In the genomic region with DNA sequence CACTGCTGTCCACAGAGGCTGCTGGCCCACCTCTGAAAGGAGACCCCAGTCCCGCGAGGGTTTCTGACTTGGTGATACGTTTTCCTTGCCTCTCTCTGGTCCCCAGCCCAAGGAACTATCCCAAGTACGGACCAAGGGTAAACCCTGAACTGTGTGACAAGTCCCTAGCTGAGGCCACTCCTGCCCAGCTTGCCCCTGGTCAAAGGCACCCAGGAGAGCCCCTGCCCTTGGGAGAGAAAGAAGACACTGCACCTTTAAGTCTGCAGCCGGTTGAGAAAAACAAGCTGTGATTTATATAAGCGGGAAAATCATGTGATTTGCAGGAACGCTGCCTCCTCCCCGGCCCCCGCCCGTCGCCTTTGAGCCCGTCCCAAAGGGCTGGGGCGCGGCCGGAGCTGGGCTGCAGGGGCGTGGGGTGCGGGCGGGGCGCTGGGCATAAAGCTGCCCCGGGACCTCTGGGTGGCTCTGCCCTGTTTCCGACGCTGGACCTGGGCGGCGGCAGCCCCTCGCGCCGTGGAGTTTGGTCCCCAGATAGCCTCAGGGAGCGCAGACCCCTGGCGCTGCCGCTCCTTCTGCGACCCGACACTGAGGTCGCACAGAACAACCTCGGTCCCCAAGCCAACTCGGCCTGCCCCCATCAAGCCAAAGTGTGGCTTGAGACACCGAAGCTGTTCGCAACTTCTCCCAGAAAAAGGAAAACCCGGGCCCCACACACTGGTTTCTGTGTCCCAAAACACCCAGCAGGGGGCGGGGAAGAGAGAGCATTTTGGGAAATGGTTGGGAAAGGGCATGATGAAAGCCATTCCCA, we compare ENCODE assay signal across 7 mouse cellular contexts. TPM values are rescaled to one million over a fixed set of nuclear protein-coding genes. Genes with fewer than 3 reads are reported as not detected.
DNase-seq lines count a peak whose midpoint lies in the region; ATAC-seq and TF ChIP-seq lines count a peak whose summit lies in the region.

No protein-coding gene starts in this region.

- no peaks in the 10 kb centered on the region for H3K9me3 ChIP-seq in hindbrain, postnatal 0 days (ENCODE audit: low read length)

- peak overlapping the region; percentile 61 for H3K9ac ChIP-seq in hindbrain, postnatal 0 days (replicated peaks; ENCODE audit: low read length)

- no peaks in the 10 kb centered on the region for H3K27me3 ChIP-seq in hindbrain, postnatal 0 days (ENCODE audit: insufficient read depth, low read length)

- H3K79me2 ChIP-seq in macrophage (ENCODE audit: inconsistent target): no peaks in the 10 kb centered on the region

- peak overlapping the region; percentile 50 for H3K4me3 ChIP-seq in hindbrain, postnatal 0 days (ENCODE audit: low read length)
- H3K4me3 ChIP-seq in macrophage (ENCODE audit: inconsistent target): peak overlapping the region; percentile 31; the same call in 1 of the 2 replicates

- ATAC-seq in hindbrain, postnatal 0 days: peak; percentile 64

- peak; percentile 81 for DNase-seq in adrenal gland, adult 8-10 months
- peak; percentile 58 to 68 for DNase-seq in cerebellum, postnatal 4 days (ENCODE audit: low spot score in 2 of 2)
- peak; percentile 80 to 87 for DNase-seq in gastrocnemius, adult 8-10 months (ENCODE audit: low spot score in 2 of 2)
- peak; percentile 86 for DNase-seq in hindbrain, postnatal 0 days (ENCODE audit: low spot score)
- DNase-seq in left cerebral cortex, adult 9 months (ENCODE audit: low spot score in 2 of 2): peak; percentile 55 to 82
- DNase-seq in right cerebral cortex, postnatal 25 days: peak; percentile 77

- H3K4me2 ChIP-seq in hindbrain, postnatal 0 days (ENCODE audit: low read depth, low read length): peak overlapping the region; percentile 98

- peak; percentile 71 for TF ChIP-seq CTCF in hindbrain, postnatal 0 days (IDR thresholded peaks at IDR 0.05; ENCODE audit: low read depth)

- H3K4me1 ChIP-seq in hindbrain, postnatal 0 days (ENCODE audit: insufficient read depth, low read length): peaks cover 36% of the 10 kb centered on the region

- peak overlapping the region; percentile 79 for H3K27ac ChIP-seq in hindbrain, postnatal 0 days
- H3K27ac ChIP-seq in macrophage: no peak overlapping the region

- WGBS in hindbrain, postnatal 0 days: under 1% methylated on average over 39 of the region's 39 CpGs
- WGBS in macrophage (ENCODE audit: missing documents): 3% methylated on average over 39 of the region's 39 CpGs

- H3K36me3 ChIP-seq in hindbrain, postnatal 0 days (ENCODE audit: insufficient read depth, low read length): no peaks in the 10 kb centered on the region
- no peaks in the 10 kb centered on the region for H3K36me3 ChIP-seq in macrophage (ENCODE audit: inconsistent target)

RNA-seq across cellular contexts. Expression of gene Atp23, which starts 27.1 kb away (rescaled TPM):
- 1 to 10 TPM; 7.6 to 8.8 (median 8.5) TPM for total RNA-seq in adrenal gland, adult 8-10 months (2022)
- total RNA-seq in gastrocnemius, adult 8-10 months (2022): 1 to 10 TPM; 1.4 to 2.5 (median 1.4) TPM
- total RNA-seq in hindbrain, postnatal 0 days (2014; rRNA removed): 12.5 and 14.3 TPM in 2 replicates
- polyA plus RNA-seq in hindbrain, postnatal 0 days (2015; fragmentation: Nextera tagmentation; extraction: Ambion mirVana): 19.1 and 20.2 TPM in 2 replicates
- 10 to 100 TPM in 6 of 26 experiments, 1 to 10 TPM in 18, under 1 TPM in 2; 0.36 to 20.1 (median 3.7) TPM for total RNA-seq in macrophage (2018; cell fraction: chromatin; rRNA removed)
- total RNA-seq in macrophage (2018; cell fraction: cytosol; rRNA removed): 1 to 10 TPM; 1.2 to 9.4 (median 4.7) TPM
- total RNA-seq in macrophage (2018; cell fraction: nucleus; rRNA removed): 10 to 100 TPM in 4 of 26 experiments, 1 to 10 TPM in 15, under 1 TPM in 7; 0.23 to 11.8 (median 2.6) TPM
- polyA plus RNA-seq in macrophage (2018): 3.6 to 7.7 TPM (median 7.0 TPM) in 3 replicates

RNA-seq across cellular contexts. Expression of gene Ctdsp2, which starts 50.3 kb away (rescaled TPM):
- total RNA-seq in adrenal gland, adult 8-10 months (2022): 100 to 1,000 TPM; 140 to 170 (median 157) TPM
- total RNA-seq in gastrocnemius, adult 8-10 months (2022): 100 to 1,000 TPM; 103 to 118 (median 106) TPM
- total RNA-seq in hindbrain, postnatal 0 days (2014; rRNA removed): 64.5 and 64.7 TPM in 2 replicates
- 15.0 and 16.7 TPM in 2 replicates for polyA plus RNA-seq in hindbrain, postnatal 0 days (2015; fragmentation: Nextera tagmentation; extraction: Ambion mirVana)
- total RNA-seq in macrophage (2018; cell fraction: chromatin; rRNA removed): 10 to 100 TPM in 24 of 26 experiments, 1 to 10 TPM in 2; 7.4 to 94.7 (median 27.4) TPM
- 100 to 1,000 TPM in 1 of 26 experiments, 10 to 100 TPM in 25; 24.7 to 104 (median 43.2) TPM for total RNA-seq in macrophage (2018; cell fraction: cytosol; rRNA removed)
- total RNA-seq in macrophage (2018; cell fraction: nucleus; rRNA removed): 10 to 100 TPM; 16.2 to 94.0 (median 26.7) TPM
- polyA plus RNA-seq in macrophage (2018): 21.1 to 77.3 TPM (median 33.3 TPM) in 3 replicates
